Mouse (Mus musculus) ES-E14 (cell line): Measurements from ENCODE around the gene Ppm1d.

Source experiments
- CHD2 ChIP-seq: IDR thresholded peaks from 2 replicates; pipeline ENCODE4 v1.6.1; 2014; ENCODE audit warnings: mild to moderate bottlenecking, low read depth, low read length, inconsistent platforms
- HCFC1 ChIP-seq: IDR thresholded peaks from 2 replicates; pipeline ENCODE4 v1.6.1; 2012; ENCODE audit warnings: low read length, inconsistent platforms, borderline replicate concordance; ENCODE audit not compliant: insufficient read depth
- MAFK ChIP-seq: IDR thresholded peaks from 2 replicates; pipeline ENCODE4 v1.6.1; 2014; ENCODE audit warnings: mild to moderate bottlenecking, low read depth, low read length, inconsistent platforms; ENCODE audit not compliant: insufficient read depth
- ZC3H11A ChIP-seq: IDR thresholded peaks from 2 replicates; pipeline ENCODE4 v1.6.1; 2012; ENCODE audit warnings: low read depth, mild to moderate bottlenecking, inconsistent platforms, low read length, borderline replicate concordance
- ZNF384 ChIP-seq: IDR thresholded peaks from 2 replicates; pipeline ENCODE4 v1.6.1; 2012; ENCODE audit warnings: low read depth, low read length, inconsistent platforms

DNA sequence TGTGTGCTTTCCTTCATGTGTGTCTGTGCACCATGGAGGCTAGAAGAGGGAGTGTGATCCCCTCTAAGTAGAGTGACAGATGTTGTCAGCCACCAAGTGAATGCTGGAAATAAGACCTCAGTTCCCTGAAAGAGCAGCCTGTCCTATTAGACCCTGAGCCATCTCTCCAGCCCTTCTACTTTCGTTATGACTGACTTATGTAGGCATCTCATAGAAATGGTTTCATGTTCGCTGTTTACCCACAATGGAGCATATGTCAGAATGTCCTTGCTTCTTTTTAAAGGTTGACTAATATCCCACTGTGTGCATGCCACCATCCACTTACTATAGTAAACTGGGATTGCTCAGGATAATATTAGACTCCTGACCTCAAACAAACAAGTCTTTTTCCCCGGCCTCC is 55.1 kb downstream of the Ppm1d start:
- TF ChIP-seq HCFC1 (no peak), ZC3H11A (no peak), CHD2 (no peak), MAFK (no peak), ZNF384 (no peak)
